Mouse (Mus musculus) intestine, postnatal 0 days (tissue): Measurements from ENCODE around the gene Atp5s. TPM values are rescaled to one million over a fixed set of nuclear protein-coding genes. Genes with fewer than 3 reads are reported as not detected.

Experiments used
- ATAC-seq: fragments of 200-750 bp; cut with Nextera tagmentation; 2 replicates; pipeline ENCODE4 v1.8.0; 2017; ENCODE audit warnings: mild to moderate bottlenecking, moderate TSS enrichment, moderate library complexity
- H3K27ac ChIP-seq: fragments of 300-500 bp; sonication (generic); 2 replicates; pipeline ENCODE4 v1.5.1; 2014; ENCODE audit warnings: mild to moderate bottlenecking, low read depth, low read length, moderate library complexity
- H3K27me3 ChIP-seq: fragments of 300-500 bp; sonication (generic); replicated peaks from 2 replicates; pipeline ENCODE4 v1.6.1; 2014; ENCODE audit warnings: low read length, mixed read lengths; ENCODE audit not compliant: control insufficient read depth, insufficient read depth
- H3K36me3 ChIP-seq: fragments of 300-500 bp; sonication (generic); 2 replicates; pipeline ENCODE4 v1.6.1; 2014; ENCODE audit warnings: mild to moderate bottlenecking, moderate library complexity; ENCODE audit not compliant: control insufficient read depth, insufficient read depth
- H3K4me1 ChIP-seq: fragments of 300-500 bp; sonication (generic); replicated peaks from 2 replicates; pipeline ENCODE4 v1.6.1; 2014; ENCODE audit warnings: antibody characterized with exemption, low read length, mixed read lengths; ENCODE audit not compliant: control insufficient read depth, insufficient read depth
- H3K4me2 ChIP-seq: fragments of 300-500 bp; sonication (generic); replicated peaks from 2 replicates; pipeline ENCODE4 v1.6.1; 2014; ENCODE audit warnings: low read depth, mild to moderate bottlenecking, moderate library complexity
- H3K4me3 ChIP-seq: fragments of 300-500 bp; sonication (generic); 2 replicates; pipeline ENCODE4 v1.5.1; 2014; ENCODE audit warnings: low read depth, low read length
- H3K9ac ChIP-seq: fragments of 300-500 bp; sonication (generic); 2 replicates; pipeline ENCODE4 v1.6.1; 2014; ENCODE audit warnings: mild to moderate bottlenecking, low read depth, low read length
- H3K9me3 ChIP-seq: fragments of 300-500 bp; sonication (generic); 2 replicates; pipeline ENCODE4 v1.6.1; 2016; ENCODE audit warnings: mixed run types; ENCODE audit not compliant: control insufficient read depth
- CTCF ChIP-seq: sonication (generic); IDR thresholded peaks from 2 replicates; pipeline ENCODE4 v1.5.1; 2016; ENCODE audit warnings: low read depth, mild to moderate bottlenecking, control low read depth, antibody characterized with exemption, moderate library complexity
- WGBS: fragments of 180-500 bp; shearing (Covaris S2); extraction: QIAGEN DNeasy Blood & Tissue Kit; methylation state at CpG from one replicate; pipeline ENCODE4 v1.1.7; 2014; 5-methylcytosine and 5-hydroxymethylcytosine counted together
- polyA plus RNA-seq: library from polyadenylated mRNA; unstranded; fragments of >200 nt; fragmentation: Nextera tagmentation; extraction: Ambion mirVana; gene quantifications from 2 replicates; pipeline ENCODE4 v1.2.1, GENCODE M21; 2015

Atp5s gene
- polyA plus RNA-seq, 1 experiment from 2014 or later, result 26.1 TPM

- H3K4me3 ChIP-seq, result peak overlapping the region; percentile 79
- no peaks in the 10 kb centered on the region for H3K27me3 ChIP-seq
- no peaks in the 10 kb centered on the region for H3K4me1 ChIP-seq
- no peaks in the 10 kb centered on the region for H3K9me3 ChIP-seq
- no peak overlapping the region for H3K27ac ChIP-seq
- H3K36me3 ChIP-seq, result no peaks in the 10 kb centered on the region
- peak overlapping the region; percentile 63 for H3K4me2 ChIP-seq
- H3K9ac ChIP-seq, result no peak overlapping the region
- WGBS, result 47% methylated on average over 14 of the region's 14 CpGs
- ATAC-seq, result no peak
- TF ChIP-seq CTCF, result no peak
These were observed 41.8 kb upstream of the Atp5s start for GRCm38 (mm10) chr12:69682788-69683419.

- H3K9me3 ChIP-seq, result no peaks in the 10 kb centered on the region
- H3K4me3 ChIP-seq, result 0 out of 2 replicates have a peak overlapping the region, but pooled peaks have one; percentile 79
- 30% methylated on average over 10 of the region's 10 CpGs for WGBS
- H3K4me1 ChIP-seq, result no peaks in the 10 kb centered on the region
- H3K9ac ChIP-seq, result no peak overlapping the region
- no peak overlapping the region for H3K27ac ChIP-seq
- no peak for TF ChIP-seq CTCF
- peak overlapping the region; percentile 63 for H3K4me2 ChIP-seq
- no peak for ATAC-seq
- H3K27me3 ChIP-seq, result no peaks in the 10 kb centered on the region
- H3K36me3 ChIP-seq, result no peaks in the 10 kb centered on the region
These were observed 41.2 kb upstream of the Atp5s start for GRCm38 (mm10) chr12:69683537-69683936.

- 41% methylated on average over 2 of the region's 2 CpGs for WGBS
- TF ChIP-seq CTCF, result no peak
- Histone ChIP-seq H3K36me3 (no peaks in the 10 kb centered on the region; the same call in 1 of the 2 replicates), H3K4me3 (no peak overlapping the region), H3K27me3 (no peaks in the 10 kb centered on the region), H3K9me3 (no peaks in the 10 kb centered on the region), H3K9ac (no peak overlapping the region), H3K27ac (no peak overlapping the region), H3K4me2 (no peak overlapping the region), H3K4me1 (no peaks in the 10 kb centered on the region)
- ATAC-seq, result no peak
These were observed 36.4 kb upstream of the Atp5s start for GRCm38 (mm10) chr12:69688368-69688767.

- H3K9me3 ChIP-seq, result no peaks in the 10 kb centered on the region
- no peak for ATAC-seq
- H3K4me1 ChIP-seq, result no peaks in the 10 kb centered on the region
- no peaks in the 10 kb centered on the region for H3K27me3 ChIP-seq
- H3K4me2 ChIP-seq, result no peak overlapping the region
- H3K27ac ChIP-seq, result no peak overlapping the region
- no peak overlapping the region for H3K9ac ChIP-seq
- H3K4me3 ChIP-seq, result no peak overlapping the region
- TF ChIP-seq CTCF, result no peak
- no peaks in the 10 kb centered on the region; the same call in 1 of the 2 replicates for H3K36me3 ChIP-seq
These were observed 35.7 kb upstream of the Atp5s start for GRCm38 (mm10) chr12:69689094-69689493.

- no peak overlapping the region for H3K9ac ChIP-seq
- H3K27ac ChIP-seq, result no peak overlapping the region
- H3K27me3 ChIP-seq, result no peaks in the 10 kb centered on the region
- no peaks in the 10 kb centered on the region for H3K4me1 ChIP-seq
- no peak overlapping the region for H3K4me3 ChIP-seq
- no peaks in the 10 kb centered on the region; the same call in 1 of the 2 replicates for H3K36me3 ChIP-seq
- no peak overlapping the region for H3K4me2 ChIP-seq
- no peak for ATAC-seq
- WGBS, result 92% methylated on average over 4 of the region's 4 CpGs
- no peaks in the 10 kb centered on the region for H3K9me3 ChIP-seq
- TF ChIP-seq CTCF, result no peak
These were observed 34.0 kb upstream of the Atp5s start for GRCm38 (mm10) chr12:69690714-69691113.

- TF ChIP-seq CTCF, result no peak
- Histone ChIP-seq H3K9ac (no peak overlapping the region), H3K27me3 (no peaks in the 10 kb centered on the region), H3K4me3 (no peak overlapping the region), H3K4me2 (no peak overlapping the region), H3K36me3 (no peaks in the 10 kb centered on the region; the same call in 1 of the 2 replicates), H3K4me1 (no peaks in the 10 kb centered on the region), H3K9me3 (no peaks in the 10 kb centered on the region), H3K27ac (no peak overlapping the region)
- no peak for ATAC-seq
- WGBS, result 90% methylated on average over 17 of the region's 17 CpGs
These were observed 31.3 kb upstream of the Atp5s start for GRCm38 (mm10) chr12:69693471-69693870.

GRCm38 (mm10) chr12:69696746-69697145 is 28.0 kb upstream of the Atp5s start:
- Histone ChIP-seq H3K36me3 (peaks cover 7% of the 10 kb centered on the region; the same call in 1 of the 2 replicates), H3K27me3 (no peaks in the 10 kb centered on the region), H3K27ac (no peak overlapping the region), H3K9me3 (no peaks in the 10 kb centered on the region), H3K4me3 (no peak overlapping the region), H3K4me1 (no peaks in the 10 kb centered on the region), H3K9ac (no peak overlapping the region), H3K4me2 (no peak overlapping the region)
- TF ChIP-seq CTCF, result peak; percentile 79
- ATAC-seq, result no peak
- WGBS, result 62% methylated on average over 5 of the region's 5 CpGs
